Mouse (Mus musculus): ENCODE results near the gene BC048403.
A peak's percentile ranks its signal among the peaks of the same experiment; 100 is the strongest.

BC048403 gene

GRCm38 (mm10) chr10:121756677-121757076 is 16.9 kb downstream of the BC048403 start:
- no peak for DNase-seq (ENCODE audit: low spot score)

GRCm38 (mm10) chr10:121759095-121759494 is 19.4 kb downstream of the BC048403 start:
- no peak for DNase-seq (ENCODE audit: low spot score)

GRCm38 (mm10) chr10:121762141-121762540 is 22.4 kb downstream of the BC048403 start:
- no peak for DNase-seq (ENCODE audit: low spot score)

GRCm38 (mm10) chr10:121763191-121763590 is 23.5 kb downstream of the BC048403 start:
- no peak for DNase-seq (ENCODE audit: low spot score)

- DNase-seq (ENCODE audit: low spot score): no peak
These were observed 24.9 kb downstream of the BC048403 start for GRCm38 (mm10) chr10:121764469-121765173.

- no peak for DNase-seq (ENCODE audit: low spot score)
These were observed 25.7 kb downstream of the BC048403 start for GRCm38 (mm10) chr10:121765174-121766057.

- peak; percentile 23 for DNase-seq (ENCODE audit: low spot score)
These were observed 27.6 kb downstream of the BC048403 start for GRCm38 (mm10) chr10:121767295-121767694.

- DNase-seq (ENCODE audit: low spot score): no peak
These were observed 30.0 kb downstream of the BC048403 start for GRCm38 (mm10) chr10:121769711-121770110.

GRCm38 (mm10) chr10:121770624-121771577 is 31.2 kb downstream of the BC048403 start:
- DNase-seq (ENCODE audit: low spot score): peak; percentile 5

GRCm38 (mm10) chr10:121773813-121774212 is 34.1 kb downstream of the BC048403 start:
- DNase-seq (ENCODE audit: low spot score): no peak

GRCm38 (mm10) chr10:121775990-121776389 is 36.3 kb downstream of the BC048403 start:
- DNase-seq (ENCODE audit: low spot score): no peak

GRCm38 (mm10) chr10:121781159-121781558 is 41.4 kb downstream of the BC048403 start:
- no peak for DNase-seq (ENCODE audit: low spot score)

- DNase-seq (ENCODE audit: low spot score): no peak
These were observed 48.8 kb downstream of the BC048403 start for GRCm38 (mm10) chr10:121788536-121788935.

GRCm38 (mm10) chr10:121790078-121790477 is 50.3 kb downstream of the BC048403 start:
- DNase-seq (ENCODE audit: low spot score): no peak

- DNase-seq (ENCODE audit: low spot score): no peak
These were observed 52.9 kb downstream of the BC048403 start for GRCm38 (mm10) chr10:121792661-121793060.

- DNase-seq (ENCODE audit: low spot score): no peak
These were observed 54.7 kb downstream of the BC048403 start for GRCm38 (mm10) chr10:121794486-121794885.

- DNase-seq (ENCODE audit: low spot score): peak; percentile 5
These were observed 56.5 kb downstream of the BC048403 start for GRCm38 (mm10) chr10:121796027-121796802.

GRCm38 (mm10) chr10:121800041-121800440 is 60.3 kb downstream of the BC048403 start:
- no peak for DNase-seq (ENCODE audit: low spot score)
